Mouse (Mus musculus) embryonic facial prominence, embryonic 12.5 days (tissue): ENCODE results near the gene L2hgdh. TPM values are rescaled to one million over a fixed set of nuclear protein-coding genes. Genes with fewer than 3 reads are reported as not detected.

ENCODE experiments used
- ATAC-seq: fragments of 200-750 bp; cut with Nextera tagmentation; 2 replicates; pipeline ENCODE4 v1.8.0; 2017; ENCODE audit not compliant: insufficient number of reproducible peaks, insufficient read depth, low FRiP score, low TSS enrichment
- H3K27ac ChIP-seq: fragments of 300-500 bp; sonication (generic); 2 replicates; pipeline ENCODE4 v1.5.1; 2016; ENCODE audit warnings: mild to moderate bottlenecking
- H3K27me3 ChIP-seq: fragments of 300-500 bp; sonication (generic); 2 replicates; pipeline ENCODE4 v1.6.1; 2016; ENCODE audit warnings: mild to moderate bottlenecking, moderate library complexity
- H3K36me3 ChIP-seq: fragments of 300-500 bp; sonication (generic); 2 replicates; pipeline ENCODE4 v1.6.1; 2016; ENCODE audit warnings: mild to moderate bottlenecking
- H3K4me1 ChIP-seq: fragments of 300-500 bp; sonication (generic); 2 replicates; pipeline ENCODE4 v1.6.1; 2016
- H3K4me2 ChIP-seq: fragments of 300-500 bp; sonication (generic); replicated peaks from 2 replicates; pipeline ENCODE4 v1.6.1; 2016; ENCODE audit warnings: mild to moderate bottlenecking, moderate library complexity
- H3K4me3 ChIP-seq: fragments of 300-500 bp; sonication (generic); 2 replicates; pipeline ENCODE4 v1.5.1; 2016; ENCODE audit warnings: mild to moderate bottlenecking
- H3K9ac ChIP-seq: fragments of 300-500 bp; sonication (generic); 2 replicates; pipeline ENCODE4 v1.6.1; 2016; ENCODE audit warnings: mild to moderate bottlenecking, moderate library complexity
- H3K9me3 ChIP-seq: fragments of 300-500 bp; sonication (generic); 2 replicates; pipeline ENCODE4 v1.6.1; 2016; ENCODE audit warnings: mild to moderate bottlenecking, moderate library complexity
- WGBS: fragments of 180-500 bp; shearing (Covaris S2); methylation state at CpG from one replicate; pipeline ENCODE4 v1.1.7; 2016; 5-methylcytosine and 5-hydroxymethylcytosine counted together
- polyA plus RNA-seq: library from polyadenylated mRNA; unstranded; fragments of >200 nt; fragmentation: Nextera tagmentation; extraction: Ambion mirVana; gene quantifications from 2 replicates; pipeline ENCODE4 v1.2.1, GENCODE M21; 2016

L2hgdh gene
- polyA plus RNA-seq, 1 experiment from 2014 or later = 21.2 TPM

DNA sequence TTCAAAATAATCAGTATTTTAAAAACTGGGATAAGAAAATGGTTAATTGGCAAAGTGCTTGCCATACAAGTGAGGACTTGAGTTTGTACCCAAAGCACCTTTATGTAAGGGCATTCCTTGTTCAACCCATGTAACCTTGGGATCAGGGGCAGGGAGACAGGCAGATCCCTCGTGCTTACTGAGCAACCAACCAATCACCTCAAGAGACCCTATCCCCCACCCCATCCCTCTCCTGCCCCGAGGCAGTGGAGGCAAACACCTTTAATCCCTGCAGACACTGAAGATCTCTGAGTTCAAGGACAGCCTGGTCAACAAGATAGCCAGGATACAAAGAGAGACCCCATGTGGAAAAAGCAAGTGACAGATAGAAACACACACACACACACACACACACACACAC is 1.3 kb downstream of the L2hgdh start:
- H3K36me3 ChIP-seq = peaks cover 21% of the 10 kb centered on the region
- H3K27me3 ChIP-seq = no peaks in the 10 kb centered on the region
- ATAC-seq = no peak
- H3K4me1 ChIP-seq = peaks cover 15% of the 10 kb centered on the region; the same call in 1 of the 2 replicates
- no peak overlapping the region for H3K9ac ChIP-seq
- H3K9me3 ChIP-seq = peaks cover 11% of the 10 kb centered on the region
- 70% methylated on average over 2 of the region's 2 CpGs for WGBS
- peak overlapping the region; percentile 60 for H3K4me3 ChIP-seq
- no peak overlapping the region for H3K27ac ChIP-seq
- H3K4me2 ChIP-seq = peak overlapping the region; percentile 88

DNA sequence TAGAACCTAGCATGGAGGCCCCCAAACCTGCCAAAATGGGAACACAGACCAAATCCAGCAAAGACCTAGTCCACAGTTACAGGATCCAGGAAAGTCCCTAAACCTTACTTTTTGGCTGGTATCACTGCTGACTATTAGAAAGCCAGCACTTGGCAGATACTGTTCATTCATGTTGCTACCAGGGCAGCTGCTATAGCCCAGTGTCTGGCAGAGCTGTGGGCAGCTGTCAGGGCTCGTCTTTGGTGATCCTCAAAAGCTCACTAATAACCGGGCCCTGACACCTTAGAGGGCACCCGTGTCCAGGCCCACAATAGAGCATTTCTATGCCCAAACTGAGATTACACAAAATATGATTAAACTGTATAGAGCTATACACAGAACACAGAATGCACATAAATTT is 1.8 kb downstream of the L2hgdh start:
- H3K9me3 ChIP-seq = peaks cover 11% of the 10 kb centered on the region
- H3K9ac ChIP-seq = no peak overlapping the region
- no peak for ATAC-seq
- no peaks in the 10 kb centered on the region for H3K27me3 ChIP-seq
- H3K27ac ChIP-seq = no peak overlapping the region
- H3K4me2 ChIP-seq = no peak overlapping the region
- peaks cover 15% of the 10 kb centered on the region; the same call in 1 of the 2 replicates for H3K4me1 ChIP-seq
- H3K36me3 ChIP-seq = peaks cover 26% of the 10 kb centered on the region
- H3K4me3 ChIP-seq = no peak overlapping the region
- WGBS = 83% methylated on average over 3 of the region's 3 CpGs

DNA sequence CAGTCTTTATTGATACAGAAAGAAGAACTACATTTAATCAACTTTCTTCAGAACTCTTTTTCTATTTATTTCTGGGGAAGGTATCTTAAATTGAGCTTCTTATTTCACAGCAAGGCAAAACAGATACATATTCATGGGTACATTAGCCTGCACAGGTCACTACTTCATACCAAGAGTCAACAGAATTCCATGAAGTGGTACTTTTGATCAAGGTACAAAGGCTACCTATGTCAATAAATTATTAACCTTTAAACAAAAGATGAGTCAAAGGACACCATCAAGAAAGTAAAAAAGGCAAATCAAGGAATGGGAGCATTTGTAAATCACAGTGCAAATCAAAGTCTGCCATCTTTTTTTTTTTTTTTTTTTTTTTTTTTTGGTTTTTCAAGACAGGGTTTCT is 11.0 kb downstream of the L2hgdh start:
- no peak overlapping the region for H3K4me2 ChIP-seq
- H3K9me3 ChIP-seq = no peaks in the 10 kb centered on the region
- H3K27me3 ChIP-seq = no peaks in the 10 kb centered on the region
- H3K9ac ChIP-seq = no peak overlapping the region
- peaks cover 5% of the 10 kb centered on the region for H3K36me3 ChIP-seq
- no peak overlapping the region for H3K27ac ChIP-seq
- no peak overlapping the region for H3K4me3 ChIP-seq
- no peaks in the 10 kb centered on the region for H3K4me1 ChIP-seq
- ATAC-seq = no peak

DNA sequence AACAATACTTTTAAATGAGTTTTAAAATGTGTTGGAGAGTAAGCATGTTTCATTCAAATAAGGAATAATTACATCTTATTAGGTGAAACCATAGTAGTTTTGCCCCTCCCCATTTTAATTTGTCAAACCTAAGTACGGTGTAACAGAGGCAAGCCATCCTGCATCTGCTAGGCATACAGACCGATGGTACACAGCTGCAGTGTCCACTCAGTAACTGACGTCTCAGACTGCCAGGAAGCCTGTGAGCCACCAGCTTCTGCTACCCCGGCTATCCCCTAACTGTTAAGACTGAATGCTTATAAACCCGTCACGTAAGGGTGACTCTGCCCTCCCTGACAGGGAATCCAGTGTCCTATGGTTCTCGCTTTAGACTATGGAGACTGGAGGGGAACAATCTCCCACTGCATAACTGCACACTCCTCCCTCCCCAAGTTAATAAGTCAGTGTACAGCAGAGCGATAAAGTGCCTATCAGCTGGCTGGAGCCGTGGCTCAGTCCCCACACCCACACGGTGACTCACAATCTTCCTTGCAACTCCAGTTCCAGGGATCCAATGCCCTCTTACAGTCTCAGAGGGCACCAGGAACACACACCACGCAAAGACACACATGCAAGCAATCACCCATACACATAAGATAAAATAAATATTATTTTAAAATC is 19.7 kb downstream of the L2hgdh start:
- no peak overlapping the region for H3K9ac ChIP-seq
- no peak overlapping the region for H3K4me2 ChIP-seq
- H3K36me3 ChIP-seq = no peaks in the 10 kb centered on the region
- H3K4me3 ChIP-seq = no peak overlapping the region
- H3K27me3 ChIP-seq = no peaks in the 10 kb centered on the region
- 88% methylated on average over 11 of the region's 11 CpGs for WGBS
- H3K9me3 ChIP-seq = no peaks in the 10 kb centered on the region
- no peak for ATAC-seq
- no peaks in the 10 kb centered on the region for H3K4me1 ChIP-seq
- H3K27ac ChIP-seq = no peak overlapping the region

DNA sequence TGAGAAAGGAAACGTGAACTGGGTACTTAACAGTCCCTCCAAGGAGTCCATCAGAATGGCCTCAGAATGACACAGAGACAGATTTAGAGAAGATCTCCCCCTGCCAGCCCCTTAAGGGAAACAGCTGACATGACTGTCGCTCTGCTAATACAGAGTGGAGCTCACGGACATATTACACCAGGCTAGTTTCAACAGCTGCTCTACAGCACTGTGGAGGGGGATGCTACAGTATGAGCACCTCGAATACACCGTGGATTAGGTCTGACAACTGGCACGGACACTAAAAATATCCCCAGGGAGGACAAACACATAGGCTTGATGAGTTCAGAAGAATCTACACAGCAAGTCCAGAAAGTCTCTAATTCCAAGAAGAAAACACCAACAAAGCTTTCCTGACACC is 26.3 kb downstream of the L2hgdh start:
- H3K36me3 ChIP-seq = no peaks in the 10 kb centered on the region; the same call in 1 of the 2 replicates
- H3K27me3 ChIP-seq = no peaks in the 10 kb centered on the region
- ATAC-seq = no peak
- H3K4me3 ChIP-seq = no peak overlapping the region
- WGBS = 84% methylated on average over 6 of the region's 6 CpGs
- H3K4me2 ChIP-seq = no peak overlapping the region
- no peaks in the 10 kb centered on the region for H3K4me1 ChIP-seq
- no peaks in the 10 kb centered on the region for H3K9me3 ChIP-seq
- no peak overlapping the region for H3K9ac ChIP-seq
- no peak overlapping the region for H3K27ac ChIP-seq

DNA sequence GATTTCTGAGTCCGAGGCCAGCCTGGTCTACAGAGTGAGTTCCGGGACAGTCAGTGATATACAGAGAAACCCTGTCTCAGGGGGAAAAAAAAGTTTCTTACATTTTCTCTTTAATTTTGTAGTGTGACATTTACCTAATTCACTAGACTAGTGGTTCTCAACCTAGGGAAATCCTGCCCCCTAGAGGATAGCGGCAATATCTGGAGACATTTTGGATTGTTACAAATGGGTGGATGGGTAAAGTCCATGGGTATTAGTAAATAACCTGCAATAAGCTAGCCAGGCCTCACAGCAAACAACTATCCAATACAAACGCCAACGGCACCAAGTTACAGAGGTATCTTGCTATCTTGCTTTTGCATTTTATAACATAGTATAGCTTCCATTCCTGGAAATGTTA is 27.9 kb downstream of the L2hgdh start:
- Histone ChIP-seq H3K9me3 (no peaks in the 10 kb centered on the region), H3K4me3 (no peak overlapping the region), H3K4me1 (no peaks in the 10 kb centered on the region), H3K27ac (no peak overlapping the region), H3K27me3 (no peaks in the 10 kb centered on the region), H3K9ac (no peak overlapping the region), H3K4me2 (no peak overlapping the region), H3K36me3 (no peaks in the 10 kb centered on the region; the same call in 1 of the 2 replicates)
- WGBS = 84% methylated on average over 5 of the region's 5 CpGs
- ATAC-seq = no peak

DNA sequence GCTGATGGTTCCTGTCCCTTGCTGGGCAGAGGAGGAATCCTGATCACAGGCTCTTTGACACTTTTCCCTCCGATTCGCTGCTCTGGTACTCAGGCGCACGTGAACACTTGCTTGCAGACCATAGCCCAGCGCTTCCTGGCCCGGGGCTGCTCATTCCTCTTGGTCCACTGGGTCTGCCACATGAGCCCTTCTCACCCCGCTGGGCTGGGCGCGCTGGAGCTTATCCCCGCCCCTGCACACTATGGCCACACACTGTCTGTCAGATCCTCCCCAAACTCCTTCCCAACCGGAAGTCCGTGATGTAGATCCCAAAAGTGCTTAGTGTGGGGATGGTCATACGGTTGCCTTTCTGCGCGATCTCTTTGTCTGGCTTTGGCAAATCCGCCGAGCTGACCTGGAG is 31.2 kb downstream of the L2hgdh start:
- Histone ChIP-seq H3K4me3 (no peak overlapping the region), H3K27me3 (no peaks in the 10 kb centered on the region), H3K27ac (no peak overlapping the region), H3K4me2 (no peak overlapping the region), H3K36me3 (0 out of 2 replicates have a peak, but pooled peaks cover 4% of the 10 kb centered on the region), H3K4me1 (no peaks in the 10 kb centered on the region), H3K9me3 (no peaks in the 10 kb centered on the region), H3K9ac (no peak overlapping the region)
- no peak for ATAC-seq
- 76% methylated on average over 17 of the region's 17 CpGs for WGBS

DNA sequence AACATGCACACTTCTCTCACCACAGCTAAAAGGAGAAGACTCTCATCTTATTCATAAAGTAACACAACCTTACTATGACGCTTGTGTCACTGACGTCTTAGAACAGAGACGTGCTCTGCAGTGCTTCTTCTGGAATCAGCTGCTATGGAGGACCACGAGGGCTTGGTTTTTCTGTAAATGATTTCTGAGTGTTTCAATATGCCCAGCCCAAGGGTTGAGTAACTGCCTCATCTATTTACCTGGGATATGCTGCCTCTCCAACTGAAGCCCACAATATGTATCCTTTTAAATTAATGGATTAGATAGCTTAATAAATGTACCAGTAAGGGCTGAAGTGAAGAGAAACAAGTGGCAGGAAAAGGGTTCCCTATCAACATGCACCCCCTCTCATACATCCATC is 34.0 kb downstream of the L2hgdh start:
- no peaks in the 10 kb centered on the region for H3K4me1 ChIP-seq
- H3K36me3 ChIP-seq = 0 out of 2 replicates have a peak, but pooled peaks cover 4% of the 10 kb centered on the region
- no peak for ATAC-seq
- no peak overlapping the region for H3K9ac ChIP-seq
- H3K4me3 ChIP-seq = no peak overlapping the region
- H3K4me2 ChIP-seq = no peak overlapping the region
- no peaks in the 10 kb centered on the region for H3K9me3 ChIP-seq
- WGBS = 87% methylated on average over 4 of the region's 4 CpGs
- no peaks in the 10 kb centered on the region for H3K27me3 ChIP-seq
- no peak overlapping the region for H3K27ac ChIP-seq

DNA sequence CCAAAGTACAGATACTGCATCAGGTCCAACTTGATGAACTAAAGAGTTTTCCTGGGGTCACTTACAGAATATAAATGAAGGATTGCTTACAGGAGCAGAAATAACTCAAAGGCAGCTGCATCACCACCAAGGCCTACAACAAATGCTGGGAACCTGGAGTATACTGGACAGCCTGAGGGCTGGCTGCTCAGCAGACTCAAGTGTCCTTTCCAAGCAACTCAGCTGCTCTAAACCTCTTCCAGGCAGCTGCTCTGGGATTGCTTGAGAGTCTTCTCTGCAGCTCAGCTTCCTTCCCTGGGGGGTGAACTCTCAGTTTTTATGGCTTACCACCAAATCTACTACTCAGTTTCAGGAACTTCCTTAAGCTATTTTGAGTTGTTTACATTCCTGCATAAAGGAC is 35.6 kb downstream of the L2hgdh start:
- Histone ChIP-seq H3K27me3 (no peaks in the 10 kb centered on the region), H3K36me3 (0 out of 2 replicates have a peak, but pooled peaks cover 4% of the 10 kb centered on the region), H3K4me3 (no peak overlapping the region), H3K9ac (no peak overlapping the region), H3K4me2 (no peak overlapping the region), H3K4me1 (no peaks in the 10 kb centered on the region), H3K27ac (no peak overlapping the region), H3K9me3 (no peaks in the 10 kb centered on the region)
- ATAC-seq = no peak

DNA sequence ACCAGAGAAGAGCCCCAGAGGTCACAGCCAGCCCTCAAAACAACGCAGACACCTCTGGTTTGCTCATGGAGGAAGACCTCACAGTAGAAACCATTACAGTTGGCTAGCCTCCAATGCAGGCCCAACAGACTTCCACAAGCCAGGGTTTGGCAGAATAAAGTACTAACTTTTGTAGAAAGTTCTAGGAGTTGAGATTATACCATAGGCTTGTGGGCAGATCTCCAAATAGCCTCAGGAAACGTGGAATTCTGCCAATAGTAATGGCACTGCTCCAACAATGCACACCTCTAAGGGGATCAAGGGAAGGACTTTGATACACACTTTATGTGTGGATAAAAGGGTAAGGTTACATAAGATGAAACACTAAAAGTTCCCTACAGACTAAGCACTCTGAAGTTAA is 36.3 kb downstream of the L2hgdh start:
- Histone ChIP-seq H3K4me2 (no peak overlapping the region), H3K27ac (no peak overlapping the region), H3K4me1 (no peaks in the 10 kb centered on the region), H3K36me3 (0 out of 2 replicates have a peak, but pooled peaks cover 4% of the 10 kb centered on the region), H3K9ac (no peak overlapping the region), H3K9me3 (no peaks in the 10 kb centered on the region), H3K27me3 (no peaks in the 10 kb centered on the region), H3K4me3 (no peak overlapping the region)
- ATAC-seq = peak; percentile 22; the same call in 1 of the 2 replicates
- 75% methylated on average over 2 of the region's 2 CpGs for WGBS

DNA sequence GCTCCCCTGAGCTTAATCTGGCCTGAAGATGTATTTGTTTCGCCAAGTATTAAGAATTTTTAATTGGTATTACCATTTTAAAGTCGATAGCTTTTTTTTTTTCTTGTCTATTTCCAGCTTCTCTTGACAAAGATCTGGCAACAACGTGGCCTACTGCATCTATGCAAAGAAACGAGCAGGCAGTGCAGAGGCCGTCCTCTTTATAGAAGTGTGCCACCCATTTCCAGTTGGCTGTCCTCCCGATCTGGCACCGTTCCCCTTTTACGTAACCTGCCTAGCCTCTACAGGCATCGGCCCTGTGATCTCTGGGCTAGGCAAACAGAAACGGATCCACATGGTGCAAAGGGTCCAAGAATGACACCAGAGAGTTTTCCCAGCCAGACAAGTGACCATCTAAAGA is 41.1 kb downstream of the L2hgdh start:
- no peaks in the 10 kb centered on the region for H3K27me3 ChIP-seq
- H3K9me3 ChIP-seq = no peaks in the 10 kb centered on the region
- whole genome bisulfite sequencing = 62% methylated on average over 10 of the region's 10 CpGs
- peaks cover 10% of the 10 kb centered on the region for H3K4me1 ChIP-seq
- no peak overlapping the region for H3K4me2 ChIP-seq
- no peak overlapping the region for H3K9ac ChIP-seq
- no peak for ATAC-seq
- no peak overlapping the region for H3K27ac ChIP-seq
- no peaks in the 10 kb centered on the region for H3K36me3 ChIP-seq
- H3K4me3 ChIP-seq = no peak overlapping the region

DNA sequence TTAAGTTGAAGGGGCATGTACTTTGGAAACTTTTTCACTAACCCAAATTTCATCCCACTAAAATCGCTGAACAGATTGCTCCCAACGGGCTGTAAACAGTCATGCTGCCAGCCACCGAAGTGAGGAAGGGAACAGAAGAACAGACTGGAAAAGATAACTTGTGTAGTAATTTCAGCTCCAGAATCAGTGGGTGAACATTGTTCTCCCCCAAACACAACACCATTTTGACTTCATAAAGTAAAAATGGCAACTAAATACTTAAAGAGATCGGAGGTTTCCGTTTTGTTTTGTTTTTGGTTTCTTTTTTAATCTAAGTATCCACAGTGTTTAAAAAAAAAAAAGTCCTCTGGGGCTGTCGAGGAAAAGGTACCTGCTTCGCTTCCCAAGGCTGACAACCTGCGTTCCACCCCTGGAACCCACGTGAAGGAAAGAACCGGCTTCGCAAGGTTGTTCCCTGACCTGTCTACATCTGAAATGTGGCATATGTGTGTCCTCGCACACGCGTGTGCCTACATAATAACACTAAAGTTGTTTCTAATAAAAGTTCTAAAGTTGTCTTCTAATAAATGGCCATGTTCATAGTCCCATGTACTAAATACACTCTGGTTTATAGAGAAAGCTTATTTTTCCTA is 41.8 kb downstream of the L2hgdh start:
- Histone ChIP-seq H3K4me3 (0 out of 2 replicates have a peak overlapping the region, but pooled peaks have one; percentile 10), H3K4me2 (peak overlapping the region; percentile 80; the same call in 1 of the 2 replicates), H3K9me3 (no peaks in the 10 kb centered on the region), H3K27me3 (no peaks in the 10 kb centered on the region), H3K4me1 (peaks cover 10% of the 10 kb centered on the region), H3K9ac (no peak overlapping the region), H3K27ac (no peak overlapping the region), H3K36me3 (no peaks in the 10 kb centered on the region)
- no peak for ATAC-seq
- 46% methylated on average over 14 of the region's 14 CpGs for WGBS
